Mouse (Mus musculus) hindbrain, embryonic 14.5 days (tissue): ENCODE measurements around the gene Ptges2. TPM values are rescaled to one million over a fixed set of nuclear protein-coding genes. Genes with fewer than 3 reads are reported as not detected.

Experiments
- ATAC-seq: fragments of 200-750 bp; cut with Nextera tagmentation; 2 replicates; pipeline ENCODE4 v1.8.0; 2017; ENCODE audit warnings: moderate number of reproducible peaks, mild to moderate bottlenecking, moderate TSS enrichment, moderate library complexity; ENCODE audit not compliant: low FRiP score
- DNase-seq: peaks from one replicate; pipeline ENCODE4 v3.0.0-alpha.2; 2015; ENCODE audit warnings: low spot score
- H3K27ac ChIP-seq: fragments of 300-500 bp; sonication (generic); 2 replicates; pipeline ENCODE4 v1.5.1; 2014; ENCODE audit warnings: mild to moderate bottlenecking, moderate library complexity
- H3K27me3 ChIP-seq: fragments of 300-500 bp; sonication (generic); 2 replicates; pipeline ENCODE4 v1.6.1; 2014; ENCODE audit warnings: mild to moderate bottlenecking, low read length, mixed read lengths; ENCODE audit not compliant: control insufficient read depth, insufficient read depth
- H3K36me3 ChIP-seq: fragments of 300-500 bp; sonication (generic); replicated peaks from 2 replicates; pipeline ENCODE4 v1.6.1; 2014; ENCODE audit not compliant: control insufficient read depth, insufficient read depth
- H3K4me1 ChIP-seq: fragments of 300-500 bp; sonication (generic); replicated peaks from 2 replicates; pipeline ENCODE4 v1.6.1; 2014; ENCODE audit warnings: antibody characterized with exemption, low read length, mixed read lengths; ENCODE audit not compliant: control insufficient read depth, insufficient read depth
- H3K4me2 ChIP-seq: fragments of 300-500 bp; sonication (generic); replicated peaks from 2 replicates; pipeline ENCODE4 v1.6.1; 2014; ENCODE audit warnings: mild to moderate bottlenecking, moderate library complexity
- H3K4me3 ChIP-seq: fragments of 300-500 bp; sonication (generic); replicated peaks from 2 replicates; pipeline ENCODE4 v1.5.1; 2014; ENCODE audit warnings: mild to moderate bottlenecking, low read length
- H3K9ac ChIP-seq: fragments of 300-500 bp; sonication (generic); 2 replicates; pipeline ENCODE4 v1.6.1; 2014
- H3K9me3 ChIP-seq: fragments of 300-500 bp; sonication (generic); 2 replicates; pipeline ENCODE4 v1.6.1; 2016; ENCODE audit warnings: low read length; ENCODE audit not compliant: control insufficient read depth
- WGBS: fragments of 180-500 bp; shearing (Covaris S2); extraction: QIAGEN DNeasy Blood & Tissue Kit; methylation state at CpG from one replicate; pipeline ENCODE4 v1.1.7; 2014; 5-methylcytosine and 5-hydroxymethylcytosine counted together
- polyA plus RNA-seq: library from polyadenylated mRNA; unstranded; fragments of >200 nt; fragmentation: Nextera tagmentation; extraction: Ambion mirVana; gene quantifications from 2 replicates; pipeline ENCODE4 v1.2.1, GENCODE M21; 2014

Ptges2 gene
- polyA plus RNA-seq, 1 experiment from 2014 or later: 58.9 TPM

DNA sequence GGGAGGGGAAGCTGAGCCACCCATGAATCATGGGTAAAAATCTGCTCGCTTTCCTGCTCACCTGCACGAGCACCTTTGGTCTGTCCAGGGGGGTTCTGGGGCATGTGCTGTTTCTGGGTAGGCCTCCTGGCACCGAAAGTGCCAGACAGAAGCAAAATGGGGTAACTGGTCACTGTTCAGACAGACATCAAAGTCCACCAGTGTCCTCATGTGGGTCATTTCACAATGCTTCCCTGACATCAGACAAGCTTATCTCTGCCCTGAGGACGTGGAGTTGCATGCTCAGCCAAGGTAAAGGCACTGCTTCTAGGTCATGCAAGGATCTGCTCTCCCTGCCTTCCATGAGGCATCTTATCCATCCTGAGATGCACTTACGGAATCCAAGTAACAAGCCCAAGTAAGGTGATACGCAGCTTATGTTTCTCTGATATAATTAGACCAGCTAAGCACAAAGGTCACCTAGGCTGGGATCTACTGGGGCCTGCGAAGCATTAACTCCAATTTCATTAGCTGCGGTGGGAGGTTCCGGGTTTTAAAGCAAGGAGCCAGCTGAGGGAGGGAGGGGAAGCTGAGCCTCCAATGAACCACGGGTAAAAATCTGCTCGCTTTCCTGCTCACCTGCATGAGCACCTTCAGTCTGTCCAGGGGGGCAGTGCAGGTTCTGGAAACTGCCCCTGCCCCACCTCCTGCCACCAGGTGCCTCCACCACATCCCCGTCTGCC lies 22.9 kb downstream of the Ptges2 start:
- peaks cover 75% of the 10 kb centered on the region for H3K36me3 ChIP-seq
- 90% methylated on average over 12 of the region's 12 CpGs for WGBS

DNA sequence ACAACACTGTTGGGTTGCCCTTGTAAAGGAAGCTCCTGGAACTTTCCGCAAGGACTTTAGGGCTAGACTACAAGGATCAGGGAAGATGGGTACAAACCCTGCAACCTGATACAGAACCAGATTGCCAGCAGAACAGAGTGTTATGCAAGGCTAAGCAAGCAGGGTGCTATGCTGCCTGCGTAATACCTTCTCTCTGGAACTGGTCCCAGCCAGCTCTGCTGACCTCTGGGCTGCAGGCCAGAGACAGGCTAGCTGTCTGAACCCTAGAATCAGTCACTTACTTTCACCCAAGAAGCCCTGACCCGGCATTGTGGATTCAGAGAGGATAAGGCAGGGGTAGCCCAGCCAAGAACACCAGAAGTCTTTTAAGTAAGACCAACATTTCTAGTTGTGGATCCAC lies 23.7 kb downstream of the Ptges2 start:
- Histone ChIP-seq H3K9ac (no peak overlapping the region), H3K4me1 (peaks cover 19% of the 10 kb centered on the region), H3K9me3 (no peaks in the 10 kb centered on the region), H3K27me3 (no peaks in the 10 kb centered on the region), H3K4me3 (no peak overlapping the region), H3K4me2 (no peak overlapping the region), H3K36me3 (peaks cover 69% of the 10 kb centered on the region), H3K27ac (no peak overlapping the region)
- ATAC-seq: no peak
- no peak for DNase-seq
- WGBS: 86% methylated on average over 3 of the region's 3 CpGs

More for the DNA sequence above, 22.9 kb downstream of the Ptges2 start:
- Histone ChIP-seq H3K4me2 (no peak overlapping the region), H3K4me3 (no peak overlapping the region), H3K27ac (no peak overlapping the region), H3K27me3 (no peaks in the 10 kb centered on the region), H3K4me1 (peaks cover 12% of the 10 kb centered on the region), H3K9ac (no peak overlapping the region), H3K9me3 (no peaks in the 10 kb centered on the region)
- DNase-seq (no peak), ATAC-seq (no peak)

DNA sequence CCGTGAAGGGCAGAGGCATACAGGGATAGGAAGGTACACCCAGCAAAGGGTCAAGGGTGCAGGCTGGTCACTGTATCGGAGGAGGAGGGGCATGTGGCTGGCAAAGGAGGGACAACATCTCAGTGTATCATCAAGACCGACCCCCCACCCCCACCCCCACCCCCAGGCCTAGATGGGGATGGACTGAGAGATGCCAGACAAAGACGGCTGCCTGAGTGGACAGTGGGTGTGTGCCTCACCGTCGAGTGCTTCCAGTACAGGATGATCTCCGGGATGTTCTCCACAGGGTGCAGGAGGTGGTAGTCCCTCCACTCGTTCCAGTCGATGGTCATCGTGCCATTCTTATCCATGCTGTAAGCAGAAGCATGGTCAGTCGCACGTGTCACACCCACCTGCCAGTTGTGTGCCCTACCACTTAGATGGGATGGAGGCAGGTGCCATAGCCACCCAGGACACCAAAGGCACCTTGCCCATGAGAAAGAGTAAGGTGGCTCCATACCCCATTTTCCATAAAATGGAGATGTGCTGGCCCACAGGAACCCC lies 24.4 kb downstream of the Ptges2 start:
- peaks cover 62% of the 10 kb centered on the region for H3K36me3 ChIP-seq
- no peak for DNase-seq
- no peak overlapping the region for H3K4me2 ChIP-seq
- no peak overlapping the region for H3K4me3 ChIP-seq
- 91% methylated on average over 12 of the region's 12 CpGs for WGBS
- H3K9me3 ChIP-seq: no peaks in the 10 kb centered on the region
- H3K27ac ChIP-seq: no peak overlapping the region
- no peaks in the 10 kb centered on the region for H3K27me3 ChIP-seq
- ATAC-seq: no peak
- peaks cover 27% of the 10 kb centered on the region for H3K4me1 ChIP-seq
- H3K9ac ChIP-seq: no peak overlapping the region

DNA sequence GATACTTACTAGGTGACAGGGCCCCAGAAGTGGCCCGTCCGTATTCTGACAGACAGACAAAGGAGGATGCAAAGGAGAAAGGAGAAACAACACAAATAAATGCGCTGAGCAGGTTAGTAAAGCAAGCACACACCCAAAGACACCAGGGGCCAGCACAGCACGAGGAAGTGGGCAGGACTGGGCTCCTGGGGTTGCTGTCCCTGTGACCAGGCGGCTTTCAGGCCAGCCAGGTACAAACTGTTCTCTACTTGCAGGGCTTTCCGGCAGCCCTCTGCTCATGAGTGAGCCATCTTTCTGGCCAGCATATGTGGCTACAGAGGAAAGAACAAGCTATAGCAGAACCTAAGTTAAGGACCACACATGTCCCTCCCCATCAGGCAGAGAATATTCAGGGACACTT lies 25.0 kb downstream of the Ptges2 start:
- no peaks in the 10 kb centered on the region for H3K9me3 ChIP-seq
- WGBS: 88% methylated on average over 6 of the region's 6 CpGs
- no peak overlapping the region for H3K4me3 ChIP-seq
- H3K4me2 ChIP-seq: no peak overlapping the region
- no peak overlapping the region for H3K27ac ChIP-seq
- peaks cover 56% of the 10 kb centered on the region for H3K36me3 ChIP-seq
- DNase-seq (no peak), ATAC-seq (no peak)
- H3K9ac ChIP-seq: no peak overlapping the region
- peaks cover 27% of the 10 kb centered on the region for H3K4me1 ChIP-seq
- H3K27me3 ChIP-seq: no peaks in the 10 kb centered on the region

DNA sequence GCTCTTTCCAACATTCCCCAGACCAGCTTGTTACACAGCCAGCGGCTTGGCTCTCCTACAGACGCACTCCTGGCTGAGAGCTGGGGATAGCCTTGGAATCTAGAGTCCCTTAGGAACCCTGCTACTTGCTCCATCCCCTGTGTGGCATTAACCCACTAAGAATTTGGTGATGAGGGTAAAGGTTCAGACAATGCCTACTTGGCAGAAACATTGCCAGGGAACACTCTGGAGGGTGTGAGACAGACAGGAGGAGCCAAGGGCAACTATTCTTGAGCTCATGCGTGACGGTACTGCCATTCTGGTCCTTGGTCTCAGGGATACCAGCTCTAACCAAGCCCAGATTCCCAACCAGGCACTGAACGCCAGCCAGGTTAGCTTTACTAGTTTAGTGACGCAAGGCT lies 26.2 kb downstream of the Ptges2 start:
- DNase-seq (no peak), ATAC-seq (no peak)
- peaks cover 48% of the 10 kb centered on the region for H3K36me3 ChIP-seq
- H3K27ac ChIP-seq: no peak overlapping the region
- no peak overlapping the region for H3K9ac ChIP-seq
- H3K9me3 ChIP-seq: no peaks in the 10 kb centered on the region
- 94% methylated on average over 6 of the region's 6 CpGs for WGBS
- no peak overlapping the region for H3K4me3 ChIP-seq
- H3K27me3 ChIP-seq: no peaks in the 10 kb centered on the region
- H3K4me1 ChIP-seq: peaks cover 27% of the 10 kb centered on the region
- no peak overlapping the region for H3K4me2 ChIP-seq

DNA sequence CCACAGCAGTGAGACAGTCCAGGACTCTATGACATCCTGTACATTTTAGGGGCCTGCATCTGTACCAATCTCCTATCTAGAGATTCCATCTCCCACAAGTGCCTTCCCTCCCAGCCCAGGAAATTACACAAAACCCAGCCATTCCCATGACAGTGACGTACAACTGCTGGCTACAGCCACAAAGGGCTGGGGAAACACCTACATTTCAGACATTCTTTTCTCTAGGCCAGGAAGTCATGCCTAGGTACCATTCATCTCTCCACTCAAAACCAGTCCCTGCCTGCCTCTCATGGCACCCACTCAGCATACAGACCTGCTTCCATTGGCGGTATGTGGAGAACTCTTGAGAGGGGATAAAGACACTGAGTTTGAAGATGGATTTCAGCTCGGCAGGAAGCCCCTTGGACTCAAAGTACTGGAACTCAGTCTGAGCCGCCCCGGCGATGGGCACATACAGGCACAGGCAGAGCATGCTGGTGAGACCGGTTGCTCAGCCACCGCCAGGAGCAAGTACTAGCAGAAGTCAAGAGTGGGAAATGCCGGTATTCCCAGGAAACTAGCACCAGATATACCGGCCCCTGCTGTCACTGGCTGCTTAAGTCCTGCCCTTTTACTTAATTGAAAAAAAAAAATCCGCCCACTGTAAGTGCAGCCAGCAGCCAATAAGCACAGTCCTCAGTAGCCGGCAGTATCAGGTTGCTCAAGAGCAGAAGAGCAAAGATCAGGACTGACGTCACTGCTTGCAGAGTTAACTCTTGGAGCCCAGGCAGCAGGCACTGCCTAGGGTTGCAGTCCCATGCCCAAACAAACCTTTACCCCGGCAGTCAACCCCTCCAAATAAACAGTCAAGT lies 28.0 kb downstream of the Ptges2 start:
- ATAC-seq: peak; percentile 90

DNA sequence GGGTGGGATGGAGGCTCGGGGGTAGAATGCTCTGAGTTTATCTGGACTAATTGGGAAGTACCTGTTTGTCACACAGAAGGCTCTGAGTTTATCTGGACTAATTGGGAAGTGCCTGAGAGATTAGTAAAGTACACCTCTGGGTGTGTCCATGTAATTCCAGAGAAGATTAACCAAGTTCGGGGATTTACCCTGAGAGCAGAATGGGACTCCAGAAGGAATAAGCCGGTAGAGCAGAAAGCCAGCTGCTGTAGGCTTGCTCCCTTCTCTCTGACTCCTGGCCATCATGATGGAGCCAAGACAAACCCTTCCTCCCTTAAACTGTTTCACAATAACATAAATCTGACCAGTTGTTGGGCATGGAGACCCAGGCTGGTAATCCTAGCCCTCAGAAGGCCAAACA lies 29.1 kb downstream of the Ptges2 start:
- H3K27ac ChIP-seq: peak overlapping the region; percentile 83; the same call in 1 of the 2 replicates
- H3K4me3 ChIP-seq: no peak overlapping the region
- peak overlapping the region; percentile 13; the same call in 1 of the 2 replicates for H3K9ac ChIP-seq
- no peaks in the 10 kb centered on the region for H3K27me3 ChIP-seq
- H3K4me2 ChIP-seq: no peak overlapping the region; the same call in 1 of the 2 replicates
- ATAC-seq: no peak
- WGBS: 72% methylated on average over 3 of the region's 3 CpGs
- peaks cover 19% of the 10 kb centered on the region for H3K36me3 ChIP-seq
- no peaks in the 10 kb centered on the region for H3K9me3 ChIP-seq
- no peak for DNase-seq
- H3K4me1 ChIP-seq: peaks cover 51% of the 10 kb centered on the region

More for the DNA sequence above, 28.0 kb downstream of the Ptges2 start:
- Histone ChIP-seq H3K4me2 (peak overlapping the region; percentile 66), H3K9me3 (no peaks in the 10 kb centered on the region), H3K4me3 (peak overlapping the region; percentile 34), H3K27ac (peak overlapping the region; percentile 83), H3K27me3 (no peaks in the 10 kb centered on the region), H3K36me3 (peaks cover 30% of the 10 kb centered on the region), H3K9ac (peak overlapping the region; percentile 63), H3K4me1 (peaks cover 41% of the 10 kb centered on the region)
- peak; percentile 78 for DNase-seq
- WGBS: 1% methylated on average over 14 of the region's 14 CpGs

DNA sequence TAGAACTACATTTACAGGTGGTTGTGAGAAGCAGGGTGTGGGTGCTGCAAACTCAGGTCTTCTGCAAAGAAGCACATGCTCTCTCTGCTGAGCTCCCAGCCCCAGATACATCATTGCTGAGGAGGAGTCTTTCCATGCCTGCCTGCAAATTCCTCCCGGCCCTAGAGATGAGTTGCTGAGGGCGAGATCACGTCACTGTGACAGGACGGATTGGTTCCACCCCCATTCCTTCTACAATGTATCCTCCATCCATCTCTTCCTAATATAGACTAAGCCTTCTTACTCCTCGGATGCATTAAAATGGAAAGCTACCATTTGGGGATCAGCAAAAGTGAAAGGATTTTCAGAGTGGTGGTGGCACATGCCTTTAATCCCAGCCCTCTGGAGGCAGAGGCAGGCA lies 29.9 kb downstream of the Ptges2 start:
- ATAC-seq (no peak), DNase-seq (no peak)
- H3K36me3 ChIP-seq: peaks cover 11% of the 10 kb centered on the region
- no peak overlapping the region for H3K4me2 ChIP-seq
- no peak overlapping the region for H3K4me3 ChIP-seq
- H3K9me3 ChIP-seq: no peaks in the 10 kb centered on the region
- no peak overlapping the region for H3K27ac ChIP-seq
- peaks cover 59% of the 10 kb centered on the region for H3K4me1 ChIP-seq
- H3K9ac ChIP-seq: no peak overlapping the region
- H3K27me3 ChIP-seq: no peaks in the 10 kb centered on the region
- WGBS: 76% methylated on average over 5 of the region's 5 CpGs

DNA sequence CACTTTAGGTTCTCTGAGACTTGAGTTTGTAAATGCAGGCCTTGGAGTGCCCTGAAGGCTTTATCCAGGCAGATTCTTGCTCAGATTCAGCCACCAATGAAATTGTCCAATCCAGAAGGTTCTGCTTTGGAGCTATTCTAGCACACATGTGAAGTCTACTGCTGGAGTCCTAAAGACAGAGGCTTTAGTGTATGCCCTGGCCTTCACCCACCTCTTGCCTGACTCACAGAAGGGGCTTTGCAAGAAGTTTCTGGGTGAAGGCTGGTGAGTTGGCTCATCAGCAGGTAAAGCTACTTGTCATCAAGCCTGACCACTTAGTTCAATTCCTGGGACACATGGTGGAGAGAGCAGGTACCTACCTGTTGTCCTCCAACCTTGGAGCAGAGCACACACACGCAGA lies 30.4 kb downstream of the Ptges2 start:
- Histone ChIP-seq H3K4me3 (no peak overlapping the region), H3K9ac (no peak overlapping the region), H3K36me3 (peaks cover 5% of the 10 kb centered on the region), H3K27me3 (no peaks in the 10 kb centered on the region), H3K9me3 (no peaks in the 10 kb centered on the region), H3K27ac (no peak overlapping the region), H3K4me1 (peaks cover 59% of the 10 kb centered on the region), H3K4me2 (no peak overlapping the region)
- DNase-seq (no peak), ATAC-seq (no peak)
- WGBS: 96% methylated on average over 1 of the region's 1 CpGs
